Mouse (Mus musculus): ENCODE data around the gene Clec9a.

Gene Clec9a

GRCm38 (mm10) chr6:129425812-129426211, 17.1 kb downstream of the Clec9a start:
- DNase-seq: no peak

GRCm38 (mm10) chr6:129427281-129427680, 18.6 kb downstream of the Clec9a start:
- no peak for DNase-seq

GRCm38 (mm10) chr6:129434239-129434638, 25.6 kb downstream of the Clec9a start:
- DNase-seq: no peak

- DNase-seq: no peak
Measured at GRCm38 (mm10) chr6:129436025-129436424, 27.4 kb downstream of the Clec9a start.

GRCm38 (mm10) chr6:129438033-129438432, 29.4 kb downstream of the Clec9a start:
- no peak for DNase-seq

- DNase-seq: no peak
Measured at GRCm38 (mm10) chr6:129449743-129450142, 41.1 kb downstream of the Clec9a start.

GRCm38 (mm10) chr6:129451411-129452039, 42.9 kb downstream of the Clec9a start, which contains the start of gene Clec1a:
Gene Clec1a (minus strand): TSS chr6:129452000.
- DNase-seq: no peak

GRCm38 (mm10) chr6:129471386-129471785, 62.7 kb downstream of the Clec9a start:
- DNase-seq: no peak

- DNase-seq: no peak
Measured at GRCm38 (mm10) chr6:129472627-129473026, 64.0 kb downstream of the Clec9a start.
